Mouse (Mus musculus) MN1 (cell line): ENCODE data around the gene Gm10134.

Experiments used
- DNase-seq: peaks from one replicate; pipeline ENCODE4 v3.0.0-alpha.2; 2016; ENCODE audit warnings: low spot score

Gene Gm10134

GRCm38 (mm10) chr2:28532938-28533771 lies 27.3 kb downstream of the Gm10134 start:
- DNase-seq, result peak; percentile 88

- no peak for DNase-seq
Measured at GRCm38 (mm10) chr2:28533901-28534435, 28.1 kb downstream of the Gm10134 start.

GRCm38 (mm10) chr2:28534436-28535262 lies 28.8 kb downstream of the Gm10134 start:
- DNase-seq, result peak; percentile 91

- DNase-seq, result no peak
Measured at GRCm38 (mm10) chr2:28535263-28535540, 29.3 kb downstream of the Gm10134 start.

- peak; percentile 45 for DNase-seq
Measured at GRCm38 (mm10) chr2:28535650-28536049, 29.8 kb downstream of the Gm10134 start.

GRCm38 (mm10) chr2:28536166-28536565 lies 30.3 kb downstream of the Gm10134 start:
- no peak for DNase-seq

GRCm38 (mm10) chr2:28536766-28537633 lies 31.1 kb downstream of the Gm10134 start:
- DNase-seq, result no peak

GRCm38 (mm10) chr2:28537634-28537920 lies 31.7 kb downstream of the Gm10134 start:
- DNase-seq, result no peak

GRCm38 (mm10) chr2:28537995-28538816 lies 32.3 kb downstream of the Gm10134 start:
- DNase-seq, result peak; percentile 42

- DNase-seq, result peak; percentile 53
Measured at GRCm38 (mm10) chr2:28538817-28539128, 32.9 kb downstream of the Gm10134 start.

GRCm38 (mm10) chr2:28539206-28539605 lies 33.3 kb downstream of the Gm10134 start:
- peak; percentile 60 for DNase-seq

GRCm38 (mm10) chr2:28539949-28540348 lies 34.1 kb downstream of the Gm10134 start:
- no peak for DNase-seq

GRCm38 (mm10) chr2:28540587-28541227 lies 34.8 kb downstream of the Gm10134 start:
- DNase-seq, result no peak

GRCm38 (mm10) chr2:28543894-28544293 lies 38.0 kb downstream of the Gm10134 start:
- peak; percentile 68 for DNase-seq

GRCm38 (mm10) chr2:28545976-28546375 lies 40.1 kb downstream of the Gm10134 start:
- DNase-seq, result peak; percentile 63

GRCm38 (mm10) chr2:28546560-28546959 lies 40.7 kb downstream of the Gm10134 start:
- DNase-seq, result no peak

GRCm38 (mm10) chr2:28547237-28548172 lies 41.6 kb downstream of the Gm10134 start:
- peak; percentile 78 for DNase-seq

- DNase-seq, result no peak
Measured at GRCm38 (mm10) chr2:28549157-28549556, 43.3 kb downstream of the Gm10134 start.

- no peak for DNase-seq
Measured at GRCm38 (mm10) chr2:28552301-28552700, 46.4 kb downstream of the Gm10134 start.
